Mouse (Mus musculus) midbrain, embryonic 11.5 days (tissue): ENCODE data around the gene Olfr1312. TPM values are rescaled to one million over a fixed set of nuclear protein-coding genes. Genes with fewer than 3 reads are reported as not detected.

Source experiments
- polyA plus RNA-seq: library from polyadenylated mRNA; unstranded; fragments of >200 nt; fragmentation: Nextera tagmentation; extraction: Ambion mirVana; gene quantifications from 2 replicates; pipeline ENCODE4 v1.2.1, GENCODE M21; 2014

The Olfr1312 gene
- polyA plus RNA-seq, 1 experiment from 2014 or later: not detected

Other genes with a start within 250 kb of the Olfr1312 start
- not detected in 2 replicates for gene Olfr1303, start 229.9 kb downstream of the Olfr1312 start, polyA plus RNA-seq
- gene Olfr1305, start 173.1 kb downstream of the Olfr1312 start, polyA plus RNA-seq: not detected in 2 replicates
- not detected in 2 replicates for gene Olfr1306, start 134.0 kb downstream of the Olfr1312 start, polyA plus RNA-seq
- not detected in 2 replicates for gene Olfr1307, start 100.8 kb downstream of the Olfr1312 start, polyA plus RNA-seq
- not detected in 2 replicates for gene Olfr1308, start 85.3 kb downstream of the Olfr1312 start, polyA plus RNA-seq
- not detected in 2 replicates for gene Olfr1309, start 60.0 kb downstream of the Olfr1312 start, polyA plus RNA-seq
- gene Olfr1310, start 37.5 kb downstream of the Olfr1312 start, polyA plus RNA-seq: not detected in 2 replicates
- gene Olfr1311, start 25.8 kb downstream of the Olfr1312 start, polyA plus RNA-seq: not detected in 2 replicates
- gene Olfr1313, start 27.6 kb upstream of the Olfr1312 start, polyA plus RNA-seq: not detected in 2 replicates
- gene Olfr1314, start 46.5 kb upstream of the Olfr1312 start, polyA plus RNA-seq: not detected in 2 replicates
- not detected in 2 replicates for gene Olfr1315-ps1, start 65.2 kb upstream of the Olfr1312 start, polyA plus RNA-seq
- not detected in 2 replicates for gene Olfr1316, start 84.7 kb upstream of the Olfr1312 start, polyA plus RNA-seq
- not detected in 2 replicates for gene Olfr1317, start 90.1 kb upstream of the Olfr1312 start, polyA plus RNA-seq
- not detected in 2 replicates for gene Olfr1318, start 104.0 kb upstream of the Olfr1312 start, polyA plus RNA-seq
- 8.9 and 9.3 TPM in 2 replicates for gene Lpcat4, start 189.2 kb upstream of the Olfr1312 start, polyA plus RNA-seq
- gene Nutm1, start 209.1 kb upstream of the Olfr1312 start, polyA plus RNA-seq: not detected in 2 replicates
- gene Nop10, start 211.7 kb upstream of the Olfr1312 start, polyA plus RNA-seq: 160 and 161 TPM in 2 replicates
- 14.4 and 16.0 TPM in 2 replicates for gene Slc12a6, start 215.6 kb upstream of the Olfr1312 start, polyA plus RNA-seq
- not detected in 2 replicates for gene Gm21985, start 216.1 kb upstream of the Olfr1312 start, polyA plus RNA-seq